Mouse (Mus musculus): Measurements from ENCODE around the gene Hist2h2bb. TPM values are rescaled to one million over a fixed set of nuclear protein-coding genes. Genes with fewer than 3 reads are reported as not detected.
A peak's percentile ranks its signal among the peaks of the same experiment; 100 is the strongest.
"Not testable (repeated sequence)": the region's sequence is repeated elsewhere in the genome, so short reads cannot be mapped to it uniquely, and the experiment has no call there.

Gene Hist2h2bb
- polyA plus RNA-seq (2014; fragmentation: Nextera tagmentation; extraction: Ambion mirVana), result 20.5 and 23.7 TPM in 2 replicates

DNA sequence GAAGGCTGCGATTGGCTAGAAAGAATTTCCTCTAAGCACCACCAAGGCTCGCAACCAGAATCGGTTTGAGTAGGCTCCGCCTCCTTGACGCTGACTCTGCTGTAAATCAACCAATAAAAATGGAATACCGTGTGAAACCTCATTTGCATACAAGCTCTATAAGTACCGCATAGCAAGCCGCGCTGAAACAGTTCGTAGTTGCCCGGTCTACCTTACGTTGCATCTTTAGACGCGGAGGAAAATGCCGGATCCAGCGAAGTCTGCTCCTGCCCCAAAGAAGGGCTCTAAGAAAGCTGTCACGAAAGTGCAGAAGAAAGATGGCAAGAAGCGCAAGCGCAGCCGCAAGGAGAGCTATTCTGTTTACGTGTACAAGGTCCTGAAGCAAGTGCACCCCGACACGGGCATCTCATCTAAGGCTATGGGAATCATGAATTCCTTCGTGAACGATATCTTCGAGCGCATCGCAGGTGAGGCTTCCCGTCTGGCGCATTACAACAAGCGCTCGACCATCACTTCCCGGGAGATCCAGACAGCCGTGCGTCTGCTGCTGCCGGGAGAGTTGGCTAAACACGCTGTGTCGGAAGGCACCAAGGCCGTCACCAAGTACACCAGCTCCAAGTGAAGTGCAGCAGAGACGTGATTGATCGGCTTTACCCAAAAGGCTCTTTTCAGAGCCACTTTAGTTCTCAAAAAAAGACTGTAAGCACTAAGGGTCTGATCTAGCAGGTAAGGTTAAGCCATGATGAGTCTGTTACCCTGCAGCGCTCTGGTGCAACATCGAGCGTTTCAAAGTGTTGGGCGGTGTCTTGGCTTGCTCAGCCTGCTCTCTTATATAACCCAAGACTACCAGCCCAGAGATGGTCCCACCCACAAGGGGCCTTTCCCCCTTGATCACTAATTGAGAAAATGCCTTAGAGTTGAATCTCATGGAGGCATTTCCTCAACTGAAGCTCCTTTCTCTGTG lies at the start of gene Hist2h2bb:
Hist2h2bb (plus strand) TSS at position 242 of the 964 bp plus-strand sequence.
- under 1% methylated on average over 45 of the region's 45 CpGs for WGBS
- Histone ChIP-seq H3K4me2 (replicated peaks; ENCODE audit: low read depth, low read length) (peak within 1 kb of the TSS; percentile 82), H3K27ac (ENCODE audit: low read length) (peak within 1 kb of the TSS; percentile 95), H3K4me3 (ENCODE audit: low read depth, low read length) (peak within 1 kb of the TSS; percentile 47), H3K4me1 (ENCODE audit: control insufficient read depth, insufficient read depth, low read length) (peaks cover 3% of the 10 kb centered on the region; the same call in 1 of the 2 replicates), H3K9ac (replicated peaks; ENCODE audit: low read depth, low read length) (peak within 1 kb of the TSS; percentile 61), H3K27me3 (ENCODE audit: control insufficient read depth, insufficient read depth, low read length) (no peaks in the 10 kb centered on the region), H3K36me3 (ENCODE audit: control insufficient read depth, insufficient read depth, low read length) (no peaks in the 10 kb centered on the region), H3K9me3 (ENCODE audit: control insufficient read depth, low read depth, low read length) (no peaks in the 10 kb centered on the region)
- peak; percentile 96 for ATAC-seq (ENCODE audit: insufficient number of reproducible peaks, insufficient read depth, low FRiP score, low read depth)

DNA sequence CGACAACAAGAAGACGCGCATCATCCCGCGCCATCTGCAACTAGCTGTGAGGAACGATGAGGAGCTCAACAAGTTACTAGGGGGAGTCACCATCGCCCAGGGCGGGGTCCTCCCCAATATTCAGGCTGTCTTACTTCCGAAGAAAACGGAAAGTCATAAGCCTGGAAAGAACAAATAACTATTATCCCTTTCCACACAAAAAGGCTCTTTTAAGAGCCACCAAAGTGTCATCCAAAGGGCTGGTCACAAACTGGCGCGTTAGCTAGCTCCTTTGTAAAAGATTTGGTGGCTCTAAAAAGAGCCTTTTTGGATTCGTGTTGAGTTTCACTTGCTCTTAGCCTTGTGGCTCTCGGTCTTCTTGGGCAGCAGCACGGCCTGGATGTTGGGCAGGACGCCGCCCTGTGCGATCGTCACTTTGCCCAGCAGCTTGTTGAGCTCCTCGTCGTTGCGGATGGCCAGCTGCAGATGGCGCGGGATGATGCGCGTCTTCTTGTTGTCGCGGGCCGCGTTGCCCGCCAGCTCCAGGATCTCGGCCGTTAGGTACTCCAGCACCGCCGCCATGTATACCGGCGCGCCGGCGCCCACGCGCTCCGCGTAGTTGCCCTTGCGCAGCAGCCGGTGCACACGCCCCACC lies 49.3 kb upstream of the Hist2h2bb start:
- not testable (repeated sequence) for H3K36me3 ChIP-seq (ENCODE audit: control insufficient read depth, insufficient read depth, low read length); ATAC-seq (ENCODE audit: insufficient number of reproducible peaks, insufficient read depth, low FRiP score, low read depth); H3K27me3 ChIP-seq (ENCODE audit: control insufficient read depth, insufficient read depth, low read length); H3K9me3 ChIP-seq (ENCODE audit: control insufficient read depth, low read depth, low read length)
- under 1% methylated on average over 27 of the region's 47 CpGs for WGBS
- H3K9ac ChIP-seq (replicated peaks; ENCODE audit: low read depth, low read length), result peak overlapping the region; percentile 57
- H3K4me3 ChIP-seq (ENCODE audit: low read depth, low read length), result peak overlapping the region; percentile 46
- peak overlapping the region; percentile 96 for H3K27ac ChIP-seq (ENCODE audit: low read length)
- H3K4me1 ChIP-seq (ENCODE audit: control insufficient read depth, insufficient read depth, low read length), result peaks cover 22% of the 10 kb centered on the region
- peak overlapping the region; percentile 90 for H3K4me2 ChIP-seq (replicated peaks; ENCODE audit: low read depth, low read length)

DNA sequence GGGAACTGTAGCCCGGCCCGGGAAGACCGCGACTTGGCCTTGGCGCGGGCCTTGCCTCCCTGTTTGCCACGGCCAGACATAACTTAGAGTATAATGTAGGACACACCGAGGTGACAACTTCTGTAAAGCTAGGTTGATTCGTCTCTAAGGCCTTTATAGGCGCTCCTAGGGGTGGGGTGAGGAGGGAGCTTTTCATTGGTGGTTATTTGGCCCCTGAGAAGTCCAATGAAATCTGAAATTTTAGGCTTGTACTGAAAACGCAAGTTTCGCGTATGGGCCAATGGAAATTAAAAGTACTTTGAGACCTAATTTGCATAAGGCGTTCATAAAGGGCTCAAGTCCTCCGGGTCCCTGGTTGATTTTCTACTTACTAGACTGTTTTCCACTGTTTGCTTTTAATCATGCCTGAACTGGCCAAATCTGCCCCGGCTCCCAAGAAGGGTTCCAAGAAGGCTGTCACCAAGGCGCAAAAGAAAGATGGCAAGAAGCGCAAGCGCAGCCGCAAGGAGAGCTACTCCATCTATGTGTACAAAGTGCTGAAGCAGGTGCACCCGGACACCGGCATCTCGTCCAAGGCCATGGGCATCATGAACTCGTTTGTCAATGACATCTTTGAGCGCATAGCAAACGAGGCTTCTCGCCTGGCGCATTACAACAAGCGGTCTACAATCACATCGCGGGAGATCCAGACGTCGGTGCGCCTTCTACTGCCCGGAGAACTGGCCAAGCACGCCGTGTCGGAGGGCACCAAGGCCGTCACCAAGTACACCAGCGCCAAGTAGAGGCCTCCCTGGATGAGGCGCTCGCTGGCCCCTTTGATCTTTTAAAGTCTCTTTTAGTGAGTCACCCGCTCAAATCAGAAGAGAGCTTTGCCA lies 48.5 kb upstream of the Hist2h2bb start, which contains the start of the genes Hist2h2ac and Hist2h2be:
Hist2h2ac (minus strand) TSS at position 116 of the 875 bp plus-strand sequence.
Hist2h2be (plus strand) TSS at position 355 of the 875 bp plus-strand sequence.
- no peaks in the 10 kb centered on the region for H3K27me3 ChIP-seq (ENCODE audit: control insufficient read depth, insufficient read depth, low read length)
- H3K27ac ChIP-seq (ENCODE audit: low read length), result peak within 1 kb of the TSS; percentile 96
- under 1% methylated on average over 43 of the region's 43 CpGs for WGBS
- H3K4me3 ChIP-seq (ENCODE audit: low read depth, low read length), result peak within 1 kb of the TSS; percentile 46
- no peaks in the 10 kb centered on the region for H3K9me3 ChIP-seq (ENCODE audit: control insufficient read depth, low read depth, low read length)
- peak; percentile 92 for ATAC-seq (ENCODE audit: insufficient number of reproducible peaks, insufficient read depth, low FRiP score, low read depth)
- H3K36me3 ChIP-seq (ENCODE audit: control insufficient read depth, insufficient read depth, low read length), result no peaks in the 10 kb centered on the region
- peaks cover 22% of the 10 kb centered on the region for H3K4me1 ChIP-seq (ENCODE audit: control insufficient read depth, insufficient read depth, low read length)
- peak within 1 kb of the TSS; percentile 90 for H3K4me2 ChIP-seq (replicated peaks; ENCODE audit: low read depth, low read length)
- H3K9ac ChIP-seq (replicated peaks; ENCODE audit: low read depth, low read length), result peak within 1 kb of the TSS; percentile 57

DNA sequence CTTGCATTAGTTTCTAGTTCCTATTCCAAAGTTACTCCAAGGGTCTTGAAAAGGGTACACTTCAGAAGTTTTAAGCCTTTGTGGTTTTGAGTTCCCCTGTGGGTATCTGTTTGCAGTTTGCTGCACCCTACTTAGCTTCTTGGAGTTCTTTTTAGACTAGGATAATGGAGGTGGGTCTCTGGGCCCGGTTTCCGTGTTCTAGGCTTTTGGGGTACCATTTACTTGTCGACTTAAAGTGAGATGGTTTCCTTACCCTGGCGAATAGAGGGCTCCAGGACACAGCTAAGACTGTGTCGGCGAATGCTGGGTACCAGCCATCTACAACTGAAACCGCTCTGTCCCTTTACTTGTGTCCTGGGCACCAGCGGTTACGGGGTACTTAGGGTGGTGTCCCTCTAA lies 47.9 kb upstream of the Hist2h2bb start:
- H3K4me3 ChIP-seq (ENCODE audit: low read depth, low read length), result peak overlapping the region; percentile 46
- WGBS, result 22% methylated on average over 9 of the region's 9 CpGs
- no peak for ATAC-seq (ENCODE audit: insufficient number of reproducible peaks, insufficient read depth, low FRiP score, low read depth)
- H3K4me2 ChIP-seq (replicated peaks; ENCODE audit: low read depth, low read length), result peak overlapping the region; percentile 90
- H3K4me1 ChIP-seq (ENCODE audit: control insufficient read depth, insufficient read depth, low read length), result peaks cover 22% of the 10 kb centered on the region
- peak overlapping the region; percentile 96 for H3K27ac ChIP-seq (ENCODE audit: low read length)
- no peaks in the 10 kb centered on the region for H3K27me3 ChIP-seq (ENCODE audit: control insufficient read depth, insufficient read depth, low read length)
- H3K9ac ChIP-seq (replicated peaks; ENCODE audit: low read depth, low read length), result peak overlapping the region; percentile 48
- no peaks in the 10 kb centered on the region for H3K9me3 ChIP-seq (ENCODE audit: control insufficient read depth, low read depth, low read length)
- H3K36me3 ChIP-seq (ENCODE audit: control insufficient read depth, insufficient read depth, low read length), result no peaks in the 10 kb centered on the region

DNA sequence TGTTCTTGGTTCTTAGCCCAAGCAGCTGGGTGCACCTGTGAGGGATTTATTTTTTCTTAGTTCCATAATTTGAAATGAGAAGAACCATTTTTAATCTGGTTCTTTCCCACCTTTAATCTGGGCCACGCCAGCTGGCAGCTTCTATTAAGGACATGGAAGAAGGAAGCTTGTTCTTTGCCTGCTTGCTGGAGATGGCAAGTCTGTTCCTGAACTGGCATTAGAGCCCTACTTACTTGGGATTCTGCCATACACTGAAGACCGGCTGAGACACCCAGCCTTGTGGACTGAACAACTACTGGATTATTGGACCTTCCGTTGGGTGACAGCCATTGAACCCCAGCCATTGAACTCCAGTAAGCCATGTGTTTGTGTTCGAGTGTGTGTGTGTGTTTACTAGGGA lies 46.8 kb upstream of the Hist2h2bb start:
- 90% methylated on average over 4 of the region's 4 CpGs for WGBS
- peak overlapping the region; percentile 90; the same call in 1 of the 2 replicates for H3K4me2 ChIP-seq (replicated peaks; ENCODE audit: low read depth, low read length)
- H3K36me3 ChIP-seq (ENCODE audit: control insufficient read depth, insufficient read depth, low read length), result no peaks in the 10 kb centered on the region
- no peaks in the 10 kb centered on the region for H3K9me3 ChIP-seq (ENCODE audit: control insufficient read depth, low read depth, low read length)
- no peak overlapping the region for H3K27ac ChIP-seq (ENCODE audit: low read length)
- no peak overlapping the region for H3K9ac ChIP-seq (replicated peaks; ENCODE audit: low read depth, low read length)
- H3K27me3 ChIP-seq (ENCODE audit: control insufficient read depth, insufficient read depth, low read length), result no peaks in the 10 kb centered on the region
- H3K4me3 ChIP-seq (ENCODE audit: low read depth, low read length), result no peak overlapping the region
- no peak for ATAC-seq (ENCODE audit: insufficient number of reproducible peaks, insufficient read depth, low FRiP score, low read depth)
- H3K4me1 ChIP-seq (ENCODE audit: control insufficient read depth, insufficient read depth, low read length), result peaks cover 22% of the 10 kb centered on the region

DNA sequence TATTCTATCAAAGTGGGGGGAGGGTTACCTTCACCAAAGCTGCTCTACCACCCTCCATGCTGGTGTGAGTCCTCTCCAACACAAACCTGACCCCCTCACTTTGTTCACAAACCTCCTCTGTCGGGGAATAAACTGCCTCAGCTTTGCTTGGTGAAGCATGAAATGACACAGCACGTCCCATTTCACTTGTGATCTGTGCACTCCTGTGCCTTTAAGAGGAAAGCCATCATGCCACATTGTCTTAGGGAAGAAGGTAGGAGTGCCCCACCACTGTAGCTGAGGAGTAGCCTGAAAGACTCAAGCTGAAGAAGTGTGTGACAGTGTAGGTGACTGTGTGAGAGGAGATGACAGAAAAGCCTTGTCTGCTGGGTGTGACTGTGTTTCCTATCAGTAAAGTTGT lies 44.1 kb upstream of the Hist2h2bb start:
- no peak for ATAC-seq (ENCODE audit: insufficient number of reproducible peaks, insufficient read depth, low FRiP score, low read depth)
- Histone ChIP-seq H3K27ac (ENCODE audit: low read length) (no peak overlapping the region), H3K4me1 (ENCODE audit: control insufficient read depth, insufficient read depth, low read length) (peaks cover 14% of the 10 kb centered on the region), H3K9ac (replicated peaks; ENCODE audit: low read depth, low read length) (no peak overlapping the region), H3K27me3 (ENCODE audit: control insufficient read depth, insufficient read depth, low read length) (no peaks in the 10 kb centered on the region), H3K36me3 (ENCODE audit: control insufficient read depth, insufficient read depth, low read length) (no peaks in the 10 kb centered on the region), H3K4me2 (replicated peaks; ENCODE audit: low read depth, low read length) (no peak overlapping the region), H3K4me3 (ENCODE audit: low read depth, low read length) (no peak overlapping the region), H3K9me3 (ENCODE audit: control insufficient read depth, low read depth, low read length) (no peaks in the 10 kb centered on the region)
- 62% methylated on average over 2 of the region's 2 CpGs for WGBS

DNA sequence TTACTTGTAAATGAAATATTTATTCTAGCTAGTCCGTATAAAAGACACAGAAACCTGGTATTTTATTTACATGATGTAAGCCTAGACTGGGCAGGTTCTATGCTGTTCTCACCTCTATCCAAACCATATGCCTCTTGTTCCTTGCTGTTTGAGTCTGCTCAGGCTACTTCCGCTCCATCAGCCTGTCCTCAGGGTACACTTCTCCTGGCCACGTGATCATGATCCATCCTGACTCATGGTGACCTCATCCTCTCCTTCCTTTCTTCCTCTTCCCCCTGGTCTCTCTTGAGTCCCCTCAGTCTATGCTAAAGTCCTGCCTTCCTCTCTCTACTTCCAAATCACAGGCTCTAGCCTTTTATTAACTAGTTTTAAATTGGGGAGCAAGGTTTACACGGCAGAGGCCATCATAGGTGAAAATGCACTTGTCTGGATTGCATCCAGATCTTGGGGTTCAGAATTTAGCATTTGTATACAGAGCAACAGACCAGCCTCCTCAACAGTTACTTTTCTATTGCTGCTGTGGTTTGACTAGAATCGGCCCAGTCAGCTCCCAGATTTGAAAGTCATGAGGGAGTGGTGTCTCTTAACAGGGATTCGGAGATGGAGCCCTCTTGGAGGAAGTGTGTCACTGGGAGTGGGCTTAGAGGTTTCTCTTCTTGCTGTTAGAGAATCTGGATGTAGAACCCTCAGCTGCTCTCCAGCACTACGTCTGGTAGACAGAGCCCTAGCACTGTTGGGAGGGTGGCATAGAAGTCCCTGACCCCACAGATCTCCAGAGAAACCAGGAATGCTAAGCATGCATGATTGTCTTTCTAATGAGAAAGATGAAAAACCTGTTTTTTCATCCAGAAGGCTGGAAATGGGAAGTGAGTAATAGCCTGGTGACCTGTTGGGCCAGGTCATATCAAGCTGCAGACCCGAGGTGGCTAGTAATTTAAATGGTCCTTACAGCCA lies 42.6 kb upstream of the Hist2h2bb start:
- Histone ChIP-seq H3K4me2 (replicated peaks; ENCODE audit: low read depth, low read length) (no peak overlapping the region), H3K27me3 (ENCODE audit: control insufficient read depth, insufficient read depth, low read length) (no peaks in the 10 kb centered on the region), H3K36me3 (ENCODE audit: control insufficient read depth, insufficient read depth, low read length) (no peaks in the 10 kb centered on the region), H3K9me3 (ENCODE audit: control insufficient read depth, low read depth, low read length) (no peaks in the 10 kb centered on the region), H3K4me3 (ENCODE audit: low read depth, low read length) (no peak overlapping the region), H3K9ac (replicated peaks; ENCODE audit: low read depth, low read length) (no peak overlapping the region), H3K27ac (ENCODE audit: low read length) (no peak overlapping the region), H3K4me1 (ENCODE audit: control insufficient read depth, insufficient read depth, low read length) (peaks cover 10% of the 10 kb centered on the region)
- no peak for ATAC-seq (ENCODE audit: insufficient number of reproducible peaks, insufficient read depth, low FRiP score, low read depth)
- 50% methylated on average over 8 of the region's 8 CpGs for WGBS

Measured in stomach, embryonic 14.5 days (tissue).